Mouse (Mus musculus) heart, embryonic 11.5 days (tissue): Measurements from ENCODE around the gene Ccdc85b. TPM values are rescaled to one million over a fixed set of nuclear protein-coding genes. Genes with fewer than 3 reads are reported as not detected.

ENCODE experiments used
- ATAC-seq: fragments of 200-750 bp; cut with Nextera tagmentation; replicated peaks from 2 replicates; pipeline ENCODE4 v1.8.0; 2017; ENCODE audit warnings: moderate library complexity; ENCODE audit not compliant: insufficient number of reproducible peaks, low FRiP score, low TSS enrichment
- H3K27ac ChIP-seq: fragments of 300-500 bp; sonication (generic); 2 replicates; pipeline ENCODE4 v1.5.1; 2014; ENCODE audit warnings: mild to moderate bottlenecking, low read depth, low read length
- H3K27me3 ChIP-seq: fragments of 300-500 bp; sonication (generic); 2 replicates; pipeline ENCODE4 v1.6.1; 2014; ENCODE audit warnings: mild to moderate bottlenecking, low read length, mixed read lengths; ENCODE audit not compliant: control insufficient read depth, insufficient read depth
- H3K36me3 ChIP-seq: fragments of 300-500 bp; sonication (generic); 2 replicates; pipeline ENCODE4 v1.6.1; 2014; ENCODE audit warnings: mild to moderate bottlenecking, low read length, moderate library complexity, mixed read lengths; ENCODE audit not compliant: control insufficient read depth, insufficient read depth
- H3K4me1 ChIP-seq: fragments of 300-500 bp; sonication (generic); 2 replicates; pipeline ENCODE4 v1.6.1; 2014; ENCODE audit warnings: low read length; ENCODE audit not compliant: control insufficient read depth, insufficient read depth
- H3K4me2 ChIP-seq: fragments of 300-500 bp; sonication (generic); 2 replicates; pipeline ENCODE4 v1.6.1; 2014; ENCODE audit warnings: mild to moderate bottlenecking, moderate library complexity
- H3K4me3 ChIP-seq: fragments of 300-500 bp; sonication (generic); 2 replicates; pipeline ENCODE4 v1.5.1; 2014; ENCODE audit warnings: low read depth, low read length
- H3K9ac ChIP-seq: fragments of 300-500 bp; sonication (generic); 2 replicates; pipeline ENCODE4 v1.6.1; 2014; ENCODE audit warnings: mild to moderate bottlenecking, low read depth, low read length, moderate library complexity
- H3K9me3 ChIP-seq: fragments of 300-500 bp; sonication (generic); replicated peaks from 2 replicates; pipeline ENCODE4 v1.6.1; 2016; ENCODE audit warnings: low read length; ENCODE audit not compliant: control insufficient read depth
- WGBS: fragments of 180-500 bp; shearing (Covaris S2); extraction: QIAGEN DNeasy Blood & Tissue Kit; methylation state at CpG from one replicate; pipeline ENCODE4 v1.1.7; 2014; ENCODE audit not compliant: insufficient replicate concordance; 5-methylcytosine and 5-hydroxymethylcytosine counted together
- polyA plus RNA-seq: library from polyadenylated mRNA; unstranded; fragments of >200 nt; fragmentation: Nextera tagmentation; extraction: Ambion mirVana; gene quantifications from 2 replicates; pipeline ENCODE4 v1.2.1, GENCODE M21; 2014

Ccdc85b gene
- polyA plus RNA-seq, 1 experiment from 2014 or later, result 8.1 TPM

GRCm38 (mm10) chr19:5474281-5475068, 16.8 kb upstream of the Ccdc85b start:
- ATAC-seq, result peak; percentile 54
- H3K9ac ChIP-seq, result peak overlapping the region; percentile 82
- H3K36me3 ChIP-seq, result peaks cover 11% of the 10 kb centered on the region
- peak overlapping the region; percentile 74 for H3K4me2 ChIP-seq
- no peaks in the 10 kb centered on the region for H3K9me3 ChIP-seq
- under 1% methylated on average over 44 of the region's 68 CpGs for WGBS
- H3K4me3 ChIP-seq, result peak overlapping the region; percentile 68
- H3K27ac ChIP-seq, result peak overlapping the region; percentile 86
- H3K27me3 ChIP-seq, result no peaks in the 10 kb centered on the region
- H3K4me1 ChIP-seq, result peaks cover 16% of the 10 kb centered on the region

GRCm38 (mm10) chr19:5473720-5474119, 16.0 kb upstream of the Ccdc85b start, which contains the start of gene Efemp2:
TSS of gene Efemp2 (plus strand) at chr19:5473954.
- ATAC-seq, result peak; percentile 37; the same call in 1 of the 2 replicates
- Histone ChIP-seq H3K9ac (peak within 1 kb of the TSS; percentile 82), H3K27me3 (no peaks in the 10 kb centered on the region), H3K9me3 (no peaks in the 10 kb centered on the region), H3K4me1 (peaks cover 19% of the 10 kb centered on the region), H3K4me2 (peak within 1 kb of the TSS; percentile 74), H3K36me3 (peaks cover 7% of the 10 kb centered on the region), H3K27ac (peak within 1 kb of the TSS; percentile 86), H3K4me3 (peak within 1 kb of the TSS; percentile 68)
- WGBS, result under 1% methylated on average over 22 of the region's 22 CpGs

GRCm38 (mm10) chr19:5472857-5473256, 15.2 kb upstream of the Ccdc85b start:
- Histone ChIP-seq H3K4me1 (peaks cover 24% of the 10 kb centered on the region), H3K9ac (no peak overlapping the region), H3K4me3 (no peak overlapping the region), H3K9me3 (no peaks in the 10 kb centered on the region), H3K36me3 (peaks cover 6% of the 10 kb centered on the region; the same call in 1 of the 2 replicates), H3K4me2 (no peak overlapping the region), H3K27me3 (no peaks in the 10 kb centered on the region), H3K27ac (no peak overlapping the region)
- ATAC-seq, result no peak
- WGBS, result 72% methylated on average over 3 of the region's 3 CpGs

- Histone ChIP-seq H3K9me3 (no peaks in the 10 kb centered on the region), H3K27ac (no peak overlapping the region), H3K36me3 (peaks cover 5% of the 10 kb centered on the region; the same call in 1 of the 2 replicates), H3K4me3 (no peak overlapping the region), H3K27me3 (no peaks in the 10 kb centered on the region), H3K4me2 (no peak overlapping the region), H3K9ac (no peak overlapping the region), H3K4me1 (peaks cover 24% of the 10 kb centered on the region)
- WGBS, result 47% methylated on average over 5 of the region's 5 CpGs
- no peak for ATAC-seq
These were observed 14.2 kb upstream of the Ccdc85b start for GRCm38 (mm10) chr19:5471846-5472245.

DNA sequence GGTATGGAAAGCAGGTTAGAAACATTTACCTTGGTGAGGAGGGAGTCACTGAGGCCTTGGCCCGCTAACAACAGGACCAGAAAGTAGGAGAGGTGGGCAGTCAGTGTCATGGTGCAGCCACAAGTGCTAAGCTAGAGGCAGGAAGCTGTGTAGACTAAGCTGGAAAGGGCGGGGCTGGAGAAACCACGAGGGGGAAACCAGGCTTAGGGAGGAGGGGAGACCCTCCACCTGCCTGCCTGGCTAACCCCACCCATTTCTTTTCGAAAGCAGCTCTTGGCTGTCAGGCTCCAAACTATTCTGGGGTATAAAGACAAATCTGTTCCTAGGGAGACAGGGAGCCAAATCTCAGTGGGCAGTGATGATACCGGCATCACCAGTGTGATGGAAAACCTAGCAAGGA, 10.7 kb upstream of the Ccdc85b start, which contains the start of gene Ctsw:
Gene Ctsw, minus strand, starts transcription at position 134 of the 400 bp plus-strand sequence.
- H3K4me2 ChIP-seq, result no peak within 1 kb of the TSS
- ATAC-seq, result no peak
- no peak within 1 kb of the TSS for H3K27ac ChIP-seq
- H3K9ac ChIP-seq, result no peak within 1 kb of the TSS
- H3K27me3 ChIP-seq, result no peaks in the 10 kb centered on the region
- no peaks in the 10 kb centered on the region for H3K9me3 ChIP-seq
- H3K4me3 ChIP-seq, result no peak within 1 kb of the TSS
- 53% methylated on average over 5 of the region's 5 CpGs for WGBS
- peaks cover 18% of the 10 kb centered on the region for H3K4me1 ChIP-seq
- peaks cover 18% of the 10 kb centered on the region for H3K36me3 ChIP-seq

DNA sequence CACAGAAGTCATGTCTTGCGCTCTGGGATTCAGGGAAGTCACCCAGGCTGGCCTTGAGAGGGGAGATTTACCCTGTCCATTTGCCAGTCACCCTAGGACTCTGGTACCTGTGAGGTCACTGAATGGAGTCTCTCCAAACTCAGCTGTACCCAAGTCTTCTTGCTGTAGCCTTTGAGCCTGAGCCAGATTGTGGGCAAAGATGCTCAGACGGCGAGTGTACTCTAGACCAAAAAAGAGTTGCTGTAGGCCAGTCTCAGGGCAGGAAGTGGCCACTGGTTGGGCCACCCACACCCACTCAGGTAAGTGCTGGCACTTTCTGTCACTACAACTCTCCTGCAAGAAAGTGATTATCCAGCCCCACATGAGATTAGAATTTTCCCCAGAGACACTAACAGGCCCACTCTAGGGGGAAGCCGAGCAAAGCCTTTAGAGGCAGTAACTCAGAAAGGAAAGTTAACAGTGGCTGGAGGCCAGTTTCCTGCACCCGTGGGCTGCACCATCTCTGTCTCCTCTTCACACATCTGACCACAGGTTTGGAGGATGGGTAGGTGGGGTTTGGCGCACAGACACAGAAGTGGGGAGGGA, 9.3 kb upstream of the Ccdc85b start:
- 89% methylated on average over 6 of the region's 6 CpGs for WGBS

DNA sequence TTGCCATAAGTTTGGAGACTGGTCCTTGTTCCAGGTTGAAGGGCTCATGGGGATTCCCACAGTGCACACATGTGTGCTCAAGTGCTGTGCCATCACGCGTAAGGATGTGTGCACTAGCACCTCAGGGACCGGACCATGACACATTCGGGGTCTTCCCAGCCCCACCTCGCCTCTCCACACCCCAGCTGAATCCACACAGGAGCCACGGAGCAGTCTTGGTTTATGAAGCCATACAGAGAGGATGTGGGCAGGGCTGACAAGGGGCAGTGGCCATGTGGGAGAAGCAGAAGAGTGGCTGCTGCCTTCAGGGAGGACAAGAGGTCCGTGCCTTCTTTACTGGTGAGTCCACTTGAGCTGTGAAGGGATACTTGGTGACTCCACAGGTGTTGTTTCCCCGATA, 7.3 kb upstream of the Ccdc85b start:
- Histone ChIP-seq H3K9me3 (no peaks in the 10 kb centered on the region), H3K9ac (no peak overlapping the region), H3K4me2 (no peak overlapping the region), H3K36me3 (peaks cover 18% of the 10 kb centered on the region), H3K27ac (no peak overlapping the region), H3K4me1 (peaks cover 24% of the 10 kb centered on the region), H3K4me3 (no peak overlapping the region), H3K27me3 (no peaks in the 10 kb centered on the region)
- WGBS, result 93% methylated on average over 8 of the region's 8 CpGs
- no peak for ATAC-seq

More for the DNA sequence above, 9.3 kb upstream of the Ccdc85b start:
- Histone ChIP-seq H3K4me2 (no peak overlapping the region), H3K4me3 (no peak overlapping the region), H3K4me1 (peaks cover 18% of the 10 kb centered on the region), H3K27ac (no peak overlapping the region), H3K27me3 (no peaks in the 10 kb centered on the region), H3K9me3 (no peaks in the 10 kb centered on the region), H3K36me3 (peaks cover 18% of the 10 kb centered on the region), H3K9ac (no peak overlapping the region)
- no peak for ATAC-seq

DNA sequence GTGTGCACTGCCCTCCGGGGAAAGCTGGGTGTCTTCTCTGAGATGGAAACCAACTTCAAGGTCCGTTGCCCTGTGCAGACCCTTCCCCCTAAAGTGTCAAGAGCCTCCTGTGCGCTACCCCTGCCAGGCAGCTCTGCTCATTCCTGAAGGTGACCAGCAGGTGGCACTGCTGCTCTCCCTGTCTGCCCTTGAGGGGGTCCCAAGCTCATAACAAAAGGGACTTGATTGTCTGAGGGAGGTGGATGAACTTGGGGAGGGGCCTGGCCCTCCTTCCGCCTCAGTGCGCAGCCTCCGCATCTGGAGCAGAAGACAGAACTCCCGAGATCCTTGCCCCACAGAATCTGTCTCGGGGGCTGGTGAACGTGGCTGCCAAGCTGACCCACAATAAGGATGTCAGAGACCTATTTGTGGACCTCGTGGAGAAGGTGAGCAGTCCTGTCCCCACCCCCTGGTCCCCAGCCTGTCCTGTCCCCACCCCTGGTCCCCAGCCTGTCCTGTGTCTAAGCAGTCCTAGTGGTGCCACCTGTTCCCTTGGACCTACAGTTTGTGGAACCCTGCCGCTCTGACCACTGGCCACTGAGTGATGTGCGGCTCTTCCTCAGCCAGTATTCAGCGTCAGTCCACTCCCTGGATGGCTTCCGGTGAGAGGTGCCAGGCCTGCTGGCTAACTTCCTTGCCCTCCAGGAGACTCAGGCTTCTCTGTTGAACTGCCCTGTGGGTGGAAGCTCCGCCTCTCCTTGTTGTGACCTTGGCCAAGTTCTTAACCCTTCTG, 6.3 kb upstream of the Ccdc85b start:
- Histone ChIP-seq H3K9ac (peak overlapping the region; percentile 49; the same call in 1 of the 2 replicates), H3K9me3 (no peaks in the 10 kb centered on the region), H3K4me3 (peak overlapping the region; percentile 4; the same call in 1 of the 2 replicates), H3K27me3 (no peaks in the 10 kb centered on the region), H3K4me1 (peaks cover 17% of the 10 kb centered on the region), H3K36me3 (peaks cover 18% of the 10 kb centered on the region), H3K4me2 (peak overlapping the region; percentile 45), H3K27ac (peak overlapping the region; percentile 22; the same call in 1 of the 2 replicates)
- WGBS, result 49% methylated on average over 15 of the region's 15 CpGs
- no peak for ATAC-seq
